Mouse (Mus musculus) liver, adult 2 months (tissue): ENCODE data around the gene D630045J12Rik.

Source experiments
- CTCF ChIP-seq: fragments of 200-500 bp; IDR thresholded peaks from 2 replicates; pipeline ENCODE4 v1.5.1; 2011; ENCODE audit warnings: low read depth, low read length, control low read depth
- POLR2A ChIP-seq: fragments of 200-500 bp; IDR thresholded peaks from 2 replicates; pipeline ENCODE4 v1.6.1; 2011; ENCODE audit warnings: low read length, control low read depth; ENCODE audit not compliant: insufficient read depth; ENCODE audit errors: extremely low read depth

DNA sequence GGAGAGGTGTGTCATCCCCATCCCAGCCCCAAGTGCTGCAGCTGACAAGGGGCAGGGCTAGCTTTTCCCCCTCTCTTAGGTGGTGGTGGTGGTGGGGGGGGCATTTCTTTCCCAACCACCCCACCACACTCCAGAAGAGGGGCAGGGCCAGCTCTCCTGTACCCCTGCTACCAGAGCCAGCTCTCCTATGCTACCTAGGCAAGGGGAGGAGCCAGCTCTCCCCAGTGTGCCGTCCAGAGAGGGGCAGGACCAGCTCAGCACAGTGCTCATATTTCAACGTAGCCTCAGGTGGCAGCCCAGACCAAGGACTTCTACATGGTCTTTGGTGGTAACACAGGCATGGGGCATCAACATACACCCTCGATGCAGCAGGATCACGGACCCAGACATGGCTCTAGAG lies 50.0 kb downstream of the D630045J12Rik start:
- TF ChIP-seq POLR2A = no peak
- TF ChIP-seq CTCF = no peak
